Mouse (Mus musculus) bone marrow, adult 2 months (tissue): Measurements from ENCODE around the gene Cgnl1.

Source experiments
- CTCF ChIP-seq: fragments of 200-500 bp; IDR thresholded peaks from 2 replicates; pipeline ENCODE4 v1.5.1; 2011; ENCODE audit warnings: low read length, control low read depth; ENCODE audit not compliant: control insufficient read depth, insufficient read depth
- POLR2A ChIP-seq: fragments of 200-500 bp; IDR thresholded peaks from 2 replicates; pipeline ENCODE4 v1.6.1; 2011; ENCODE audit warnings: low read depth, mild to moderate bottlenecking, control low read depth, low read length, borderline replicate concordance; ENCODE audit not compliant: control insufficient read depth

DNA sequence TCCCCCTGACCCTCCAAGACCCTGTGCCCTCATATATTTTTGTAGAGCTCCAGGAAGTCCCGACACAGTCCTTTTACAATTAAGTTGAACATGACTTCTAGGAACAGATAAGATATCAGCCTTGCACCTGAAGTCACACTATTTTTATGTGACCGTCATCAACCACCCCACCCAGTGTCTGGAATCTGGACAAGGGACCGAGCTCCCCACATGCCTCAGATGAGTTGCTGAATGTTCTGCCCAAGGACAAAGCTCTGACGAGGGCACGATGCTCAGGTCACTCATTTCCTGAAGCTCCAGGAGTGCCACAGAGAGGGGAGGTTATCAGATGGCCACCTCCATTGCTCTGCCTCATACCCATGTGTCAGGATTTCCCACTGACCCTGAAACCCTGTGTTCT is 100.7 kb downstream of the Cgnl1 start:
- no peak for TF ChIP-seq CTCF
- TF ChIP-seq POLR2A: no peak
